Mouse (Mus musculus) MEL (cell line): Measurements from ENCODE around the gene Dock4. TPM values are rescaled to one million over a fixed set of nuclear protein-coding genes. Genes with fewer than 3 reads are reported as not detected.

ENCODE experiments used
- DNase-seq: peaks from one replicate; pipeline ENCODE4 v3.0.0; 2011; ENCODE audit warnings: low read depth, low spot score
- H3K27ac ChIP-seq: 2 replicates; pipeline ENCODE4 v1.5.1; 2012; ENCODE audit warnings: low read depth, mild to moderate bottlenecking, control low read depth, low read length, moderate library complexity; ENCODE audit not compliant: control insufficient read depth
- H3K27me3 ChIP-seq, 2 experiments: fragments of 150-350 bp in 1 of 2; sonication (generic) in 1 of 2; 2 replicates each; pipeline ENCODE4 v1.6.1; 2012; ENCODE audit warnings: low read length in 2 of 2, mild to moderate bottlenecking in 2 of 2, improper control_type of control experiment in 1 of 2, moderate library complexity in 1 of 2; ENCODE audit not compliant: insufficient read depth in 2 of 2, control insufficient read depth in 1 of 2
- H3K36me3 ChIP-seq, 2 experiments: 2 replicates each; pipeline ENCODE4 v1.6.1; 2012 to 2014; ENCODE audit warnings: low read length in 2 of 2, improper control_type of control experiment in 1 of 2, inconsistent platforms in 1 of 2, mild to moderate bottlenecking in 1 of 2; ENCODE audit not compliant: insufficient read depth in 2 of 2, control insufficient read depth in 1 of 2
- H3K4me1 ChIP-seq, 2 experiments: fragments of 150-350 bp in 1 of 2; sonication (generic) in 1 of 2; 2 replicates each; pipeline ENCODE4 v1.6.1; 2012; ENCODE audit warnings: low read length in 2 of 2, improper control_type of control experiment in 1 of 2, mild to moderate bottlenecking in 1 of 2; ENCODE audit not compliant: insufficient read depth in 2 of 2, control insufficient read depth in 1 of 2
- H3K4me3 ChIP-seq, 2 experiments: fragments of 150-350 bp in 1 of 2; sonication (generic) in 1 of 2; 2 replicates each; pipeline ENCODE4 v1.5.1; 2012; ENCODE audit warnings: low read depth in 2 of 2, low read length in 2 of 2, mild to moderate bottlenecking in 2 of 2, moderate library complexity in 2 of 2, control low read depth in 1 of 2, improper control_type of control experiment in 1 of 2; ENCODE audit not compliant: control insufficient read depth in 1 of 2, insufficient read depth in 1 of 2
- H3K79me2 ChIP-seq: 2 replicates; pipeline ENCODE4 v1.6.1; 2012; ENCODE audit warnings: mild to moderate bottlenecking, low read length, moderate library complexity; ENCODE audit not compliant: control insufficient read depth, poor library complexity, insufficient read depth
- H3K9ac ChIP-seq: 2 replicates; pipeline ENCODE4 v1.6.1; 2012; ENCODE audit warnings: low read depth, mild to moderate bottlenecking, control low read depth, low read length, moderate library complexity; ENCODE audit not compliant: control insufficient read depth, poor library complexity, severe bottlenecking
- H3K9me3 ChIP-seq: fragments of 150-350 bp; sonication (generic); replicated peaks from 2 replicates; pipeline ENCODE4 v1.6.1; 2012; ENCODE audit warnings: mild to moderate bottlenecking, low read length, improper control_type of control experiment, moderate library complexity; ENCODE audit not compliant: insufficient read depth
- CHD2 ChIP-seq: IDR thresholded peaks from 2 replicates; pipeline ENCODE4 v1.6.1; 2011; ENCODE audit warnings: low read length, improper control_type of control experiment
- CTCF ChIP-seq, 3 experiments: IDR thresholded peaks in 2 of 3; conservative IDR thresholded peaks in 1 of 3; 2 replicates each; pipeline ENCODE4 v1.5.1; 2011 to 2012; ENCODE audit warnings: low read length in 3 of 3, low read depth in 2 of 3, mild to moderate bottlenecking in 2 of 3, improper control_type of control experiment in 1 of 3, inconsistent platforms in 1 of 3, mixed read lengths in 1 of 3, moderate library complexity in 1 of 3; ENCODE audit not compliant: control insufficient read depth in 1 of 3, insufficient read depth in 1 of 3, poor library complexity in 1 of 3, severe bottlenecking in 1 of 3
- E2F4 ChIP-seq: IDR thresholded peaks from 2 replicates; pipeline ENCODE4 v1.6.1; 2011; ENCODE audit warnings: low read depth, low read length, improper control_type of control experiment, borderline replicate concordance
- ELF1 ChIP-seq: IDR thresholded peaks from 2 replicates; pipeline ENCODE4 v1.6.1; 2014; ENCODE audit warnings: low read depth, mild to moderate bottlenecking, inconsistent platforms, low read length, improper control_type of control experiment, moderate library complexity
- GABPA ChIP-seq: IDR thresholded peaks from 2 replicates; pipeline ENCODE4 v1.6.1; 2012; ENCODE audit warnings: low read depth, mild to moderate bottlenecking, inconsistent platforms, low read length, improper control_type of control experiment, moderate library complexity
- GATA1 ChIP-seq: IDR thresholded peaks from 2 replicates; pipeline ENCODE4 v1.6.1; 2011; ENCODE audit warnings: low read depth, low read length, improper control_type of control experiment
- KAT2A ChIP-seq: conservative IDR thresholded peaks from 2 replicates; pipeline ENCODE4 v1.6.1; 2012; ENCODE audit warnings: low read depth, low read length, improper control_type of control experiment, inconsistent platforms
- MYC ChIP-seq: IDR thresholded peaks from 2 replicates; pipeline ENCODE4 v1.6.1; 2011; ENCODE audit warnings: low read depth, mild to moderate bottlenecking, low read length, improper control_type of control experiment, moderate library complexity
- POLR2A ChIP-seq, 2 experiments: IDR thresholded peaks; 2 replicates each; pipeline ENCODE4 v1.6.1; 2011 to 2012; ENCODE audit warnings: low read length in 2 of 2, mild to moderate bottlenecking in 2 of 2, control low read depth in 1 of 2, improper control_type of control experiment in 1 of 2, low read depth in 1 of 2, moderate library complexity in 1 of 2; ENCODE audit not compliant: control insufficient read depth in 1 of 2, insufficient read depth in 1 of 2, poor library complexity in 1 of 2
- POLR2AphosphoS2 ChIP-seq: IDR thresholded peaks from 2 replicates; pipeline ENCODE4 v1.6.1; 2011; ENCODE audit warnings: low read length, improper control_type of control experiment
- POLR2AphosphoS5 ChIP-seq: IDR thresholded peaks from 2 replicates; pipeline ENCODE4 v1.6.1; 2012; ENCODE audit warnings: low read depth, borderline replicate concordance, mild to moderate bottlenecking, inconsistent platforms, low read length, moderate library complexity, mixed read lengths
- RAD21 ChIP-seq: IDR thresholded peaks from 2 replicates; pipeline ENCODE4 v1.6.1; 2011; ENCODE audit warnings: mild to moderate bottlenecking, low read depth, low read length, improper control_type of control experiment
- SMC3 ChIP-seq: IDR thresholded peaks from 2 replicates; pipeline ENCODE4 v1.6.1; 2011; ENCODE audit warnings: low read depth, low read length, improper control_type of control experiment
- TAL1 ChIP-seq: IDR thresholded peaks from 2 replicates; pipeline ENCODE4 v1.6.1; 2012; ENCODE audit warnings: mild to moderate bottlenecking, inconsistent platforms, low read length, moderate library complexity, mixed read lengths
- TBP ChIP-seq: IDR thresholded peaks from 2 replicates; pipeline ENCODE4 v1.8.0; 2011; ENCODE audit warnings: low read depth, low read length, improper control_type of control experiment
- UBTF ChIP-seq: IDR thresholded peaks from 2 replicates; pipeline ENCODE4 v1.6.1; 2012; ENCODE audit warnings: low read depth, mild to moderate bottlenecking, inconsistent platforms, low read length, improper control_type of control experiment, moderate library complexity, borderline replicate concordance; ENCODE audit not compliant: insufficient read depth
- USF2 ChIP-seq, 2 experiments: IDR thresholded peaks; 2 replicates each; pipeline ENCODE4 v1.6.1; 2011 to 2012; ENCODE audit warnings: improper control_type of control experiment in 2 of 2, low read length in 2 of 2, borderline replicate concordance in 1 of 2, inconsistent platforms in 1 of 2, low read depth in 1 of 2, mild to moderate bottlenecking in 1 of 2; ENCODE audit not compliant: insufficient read depth in 1 of 2
- ZC3H11A ChIP-seq: IDR thresholded peaks from 2 replicates; pipeline ENCODE4 v1.6.1; 2012; ENCODE audit warnings: low read depth, mild to moderate bottlenecking, inconsistent platforms, low read length, improper control_type of control experiment
- ZKSCAN1 ChIP-seq: IDR thresholded peaks from 2 replicates; pipeline ENCODE4 v1.6.1; 2012; ENCODE audit warnings: low read depth, mild to moderate bottlenecking, inconsistent platforms, low read length, improper control_type of control experiment, moderate library complexity
- ZNF384 ChIP-seq: IDR thresholded peaks from 2 replicates; pipeline ENCODE4 v1.6.1; 2012; ENCODE audit warnings: low read depth, mild to moderate bottlenecking, inconsistent platforms, low read length, improper control_type of control experiment
- polyA plus RNA-seq, 2 experiments: library from polyadenylated mRNA; stranded (reverse) in 1 of 2; unstranded in 1 of 2; fragments of >175 nt in 1 of 2; fragments of >200 nt in 1 of 2; gene quantifications; 2 replicates each; pipeline versions ENCODE4 v1.2.1 to v1.2.4; 2012; ENCODE audit warnings: low replicate concordance in 2 of 2, low read depth in 1 of 2; ENCODE audit not compliant: insufficient read length in 2 of 2, insufficient read depth in 1 of 2, missing spikeins in 1 of 2
- total RNA-seq: library from RNA; depleted of rRNA; stranded (reverse); fragments of 300-350 nt; gene quantifications from 2 replicates; pipeline ENCODE4 v1.2.3, GENCODE M21; 2012

The Dock4 gene
- total and polyA plus RNA-seq, 3 experiments: 0.08 to 0.17 TPM; not detected in 1

DNA sequence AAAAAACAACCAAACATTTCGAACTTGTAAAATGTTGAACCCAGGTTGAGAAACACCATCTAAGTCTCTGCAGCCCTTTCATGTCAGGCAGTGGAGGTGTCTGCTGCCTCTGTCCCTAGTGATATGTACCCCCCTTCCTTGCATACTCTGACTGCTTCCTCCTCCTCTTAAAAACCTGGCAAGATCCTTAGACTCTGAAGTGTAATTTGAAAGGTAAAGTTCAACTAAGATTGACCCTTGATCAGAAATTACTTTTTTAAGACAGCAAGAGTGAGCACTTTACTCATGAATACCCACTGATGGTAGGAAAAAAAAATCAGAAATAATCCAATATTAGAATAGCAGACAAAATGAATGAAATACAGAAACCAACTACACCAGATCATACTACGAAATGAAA lies 46.4 kb upstream of the Dock4 start:
- H3K36me3 ChIP-seq: no peaks in the 10 kb centered on the region
- no peaks in the 10 kb centered on the region for H3K79me2 ChIP-seq
- no peak overlapping the region for H3K27ac ChIP-seq
- DNase-seq: no peak
- H3K9me3 ChIP-seq: no peaks in the 10 kb centered on the region
- no peak overlapping the region for H3K9ac ChIP-seq
- H3K4me3 ChIP-seq: no peak overlapping the region
- no peaks in the 10 kb centered on the region for H3K4me1 ChIP-seq
- TF ChIP-seq CHD2 (no peak), GATA1 (no peak), ZKSCAN1 (no peak), ELF1 (no peak), ZC3H11A (no peak), UBTF (no peak), POLR2AphosphoS2 (no peak), MYC (no peak)
- no peaks in the 10 kb centered on the region for H3K27me3 ChIP-seq

DNA sequence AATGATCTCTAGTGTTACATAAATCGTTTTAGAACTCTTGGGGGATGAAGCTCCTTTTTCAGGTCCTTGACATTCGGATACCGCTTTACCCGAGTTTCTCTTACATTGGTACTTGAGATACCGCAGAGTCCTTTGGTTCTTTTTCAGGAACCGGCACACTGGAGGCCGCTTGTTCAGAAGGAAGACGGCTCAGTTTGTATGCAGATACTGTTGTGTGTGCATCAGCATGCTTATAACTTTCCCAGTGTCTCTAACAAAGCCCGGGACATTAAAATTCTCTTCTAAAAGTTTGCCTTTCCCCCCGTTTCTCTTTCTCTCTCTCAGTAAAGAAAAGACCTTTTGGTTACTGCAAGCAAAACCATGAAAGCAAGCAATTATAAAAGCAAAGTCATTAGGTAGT lies 45.9 kb upstream of the Dock4 start:
- no peaks in the 10 kb centered on the region for H3K4me1 ChIP-seq
- no peak for DNase-seq
- no peaks in the 10 kb centered on the region for H3K79me2 ChIP-seq
- no peaks in the 10 kb centered on the region for H3K9me3 ChIP-seq
- no peak overlapping the region for H3K27ac ChIP-seq
- H3K4me3 ChIP-seq: no peak overlapping the region
- no peak for TF ChIP-seq GABPA
- TF ChIP-seq SMC3: no peak
- TF ChIP-seq ZNF384: no peak
- no peak for TF ChIP-seq RAD21
- no peak for TF ChIP-seq TBP
- no peak for TF ChIP-seq KAT2A
- TF ChIP-seq USF2 (IDR thresholded peaks at IDR 0.05; ENCODE audit: borderline replicate concordance in 1 of 2, insufficient read depth in 1 of 2, low read depth in 1 of 2, low read length in 2 of 2): no peak
- TF ChIP-seq CTCF (IDR thresholded peaks at IDR 0.05 in 2 of 3, conservative IDR thresholded peaks at IDR 0.05 in 1 of 3; ENCODE audit: control insufficient read depth in 1 of 3, insufficient read depth in 1 of 3, low read depth in 2 of 3, low read length in 3 of 3, poor library complexity in 1 of 3, severe bottlenecking in 1 of 3): no peak
- TF ChIP-seq TAL1: no peak
- TF ChIP-seq ZKSCAN1: no peak
- no peak for TF ChIP-seq POLR2A (IDR thresholded peaks at IDR 0.05; ENCODE audit: control insufficient read depth in 1 of 2, insufficient read depth in 1 of 2, low read depth in 1 of 2, low read length in 2 of 2, poor library complexity in 1 of 2)
- no peak for TF ChIP-seq POLR2AphosphoS5
- TF ChIP-seq GATA1: no peak
- no peak for TF ChIP-seq E2F4
- H3K27me3 ChIP-seq: no peaks in the 10 kb centered on the region
- no peak overlapping the region for H3K9ac ChIP-seq
- no peaks in the 10 kb centered on the region for H3K36me3 ChIP-seq
